Mouse (Mus musculus) CH12.LX (cell line): ENCODE measurements at regions not wholly inside any gene's neighbourhood (a gene's known extent, or its start where the extent isn't known, plus 50 kb on each side); places are given as distances from the start of the nearest gene placed in this dataset.

ENCODE experiments used
- DNase-seq: peaks from one replicate; pipeline ENCODE4 v3.0.0-alpha.2; 2013; ENCODE audit errors: extremely low read depth
- H3K27ac ChIP-seq: 2 replicates; pipeline ENCODE4 v1.5.1; 2012; ENCODE audit warnings: low read depth, mild to moderate bottlenecking, control low read depth, moderate library complexity; ENCODE audit not compliant: insufficient read depth
- H3K27me3 ChIP-seq: replicated peaks from 2 replicates; pipeline ENCODE3; 2012; ENCODE audit warnings: inconsistent platforms
- H3K36me3 ChIP-seq, 2 experiments: replicated peaks in 1 of 2; 2 replicates each; pipeline versions ENCODE3 to v1.6.1; 2012; ENCODE audit warnings: inconsistent platforms in 1 of 2, low read length in 1 of 2, mild to moderate bottlenecking in 1 of 2, mixed read lengths in 1 of 2, moderate library complexity in 1 of 2; ENCODE audit not compliant: control insufficient read depth in 1 of 2, insufficient read depth in 1 of 2
- H3K4me1 ChIP-seq, 2 experiments: 2 replicates each; pipeline ENCODE4 v1.6.1; 2012; ENCODE audit warnings: inconsistent platforms in 1 of 2, moderate library complexity in 1 of 2; ENCODE audit not compliant: insufficient read depth in 2 of 2, control insufficient read depth in 1 of 2
- H3K4me2 ChIP-seq: 2 replicates; pipeline ENCODE4 v1.6.1; 2012; ENCODE audit warnings: low read depth, mild to moderate bottlenecking, control low read depth; ENCODE audit not compliant: poor library complexity, insufficient read depth, severe bottlenecking
- H3K4me3 ChIP-seq, 3 experiments: fragments of 150-350 bp in 1 of 3; sonication (generic) in 1 of 3; replicated peaks in 1 of 3; 2 replicates each; pipeline versions ENCODE3 to v1.5.1; 2011 to 2012; ENCODE audit warnings: low read depth in 2 of 3, low read length in 2 of 3, mild to moderate bottlenecking in 2 of 3, moderate library complexity in 2 of 3, control low read depth in 1 of 3, improper control_type of control experiment in 1 of 3, inconsistent platforms in 1 of 3, mixed read lengths in 1 of 3; ENCODE audit not compliant: poor library complexity in 1 of 3
- H3K79me2 ChIP-seq: replicated peaks from 2 replicates; pipeline ENCODE4 v1.6.1; 2012; ENCODE audit warnings: mild to moderate bottlenecking, moderate library complexity; ENCODE audit not compliant: control insufficient read depth, poor library complexity, insufficient read depth, severe bottlenecking; ENCODE audit errors: extremely low read depth
- H3K9ac ChIP-seq: 2 replicates; pipeline ENCODE4 v1.6.1; 2012; ENCODE audit warnings: low read depth, mild to moderate bottlenecking, control low read depth, moderate library complexity; ENCODE audit not compliant: insufficient read depth
- H3K9me3 ChIP-seq: replicated peaks from 2 replicates; pipeline ENCODE3; 2012; ENCODE audit warnings: low read length, inconsistent platforms, mixed read lengths
- BHLHE40 ChIP-seq: IDR thresholded peaks from 2 replicates; pipeline ENCODE4 v1.6.1; 2011; ENCODE audit warnings: mild to moderate bottlenecking, low read depth, low read length, improper control_type of control experiment
- EP300 ChIP-seq: IDR thresholded peaks from 2 replicates; pipeline ENCODE4 v1.6.1; 2011; ENCODE audit warnings: low read length, improper control_type of control experiment
- GABPA ChIP-seq: IDR thresholded peaks from 2 replicates; pipeline ENCODE4 v1.6.1; 2012; ENCODE audit warnings: low read depth, low read length, improper control_type of control experiment, inconsistent platforms; ENCODE audit not compliant: insufficient replicate concordance
- IRF4 ChIP-seq: IDR thresholded peaks from 2 replicates; pipeline ENCODE4 v1.6.1; 2014; ENCODE audit warnings: low read depth, mild to moderate bottlenecking, inconsistent platforms, low read length, improper control_type of control experiment
- JUN ChIP-seq: IDR thresholded peaks from 2 replicates; pipeline ENCODE4 v1.6.1; 2011; ENCODE audit warnings: low read depth, mild to moderate bottlenecking, low read length, improper control_type of control experiment, moderate library complexity; ENCODE audit not compliant: insufficient read depth
- JUND ChIP-seq: conservative IDR thresholded peaks from 2 replicates; pipeline ENCODE4 v1.6.1; 2011; ENCODE audit warnings: low read depth, low read length, improper control_type of control experiment
- MAFK ChIP-seq: IDR thresholded peaks from 2 replicates; pipeline ENCODE4 v1.6.1; 2011; ENCODE audit warnings: low read length, improper control_type of control experiment; ENCODE audit not compliant: insufficient replicate concordance
- MAZ ChIP-seq: IDR thresholded peaks from 2 replicates; pipeline ENCODE4 v1.6.1; 2012; ENCODE audit warnings: low read depth, mild to moderate bottlenecking, inconsistent platforms, low read length, improper control_type of control experiment, moderate library complexity
- NELFE ChIP-seq: IDR thresholded peaks from 2 replicates; pipeline ENCODE4 v1.6.1; 2011; ENCODE audit warnings: low read depth, low read length, improper control_type of control experiment
- POLR2A ChIP-seq: IDR thresholded peaks from 2 replicates; pipeline ENCODE4 v1.6.1; 2011; ENCODE audit warnings: low read depth, mild to moderate bottlenecking, improper control_type of control experiment, low read length
- POLR2AphosphoS2 ChIP-seq: IDR thresholded peaks from 2 replicates; pipeline ENCODE4 v1.6.1; 2011; ENCODE audit warnings: low read depth, low read length, improper control_type of control experiment
- RCOR1 ChIP-seq: conservative IDR thresholded peaks from 2 replicates; pipeline ENCODE4 v1.6.1; 2012; ENCODE audit warnings: low read depth, mild to moderate bottlenecking, inconsistent platforms, low read length, improper control_type of control experiment
- TBP ChIP-seq: conservative IDR thresholded peaks from 2 replicates; pipeline ENCODE4 v1.6.1; 2011; ENCODE audit warnings: low read depth, low read length, improper control_type of control experiment
- TCF12 ChIP-seq: IDR thresholded peaks from 2 replicates; pipeline ENCODE4 v1.6.1; 2014; ENCODE audit warnings: low read depth, mild to moderate bottlenecking, inconsistent platforms, low read length, improper control_type of control experiment
- UBTF ChIP-seq: IDR thresholded peaks from 2 replicates; pipeline ENCODE4 v1.6.1; 2012; ENCODE audit warnings: low read depth, mild to moderate bottlenecking, inconsistent platforms, low read length, improper control_type of control experiment, moderate library complexity
- USF1 ChIP-seq: IDR thresholded peaks from 2 replicates; pipeline ENCODE4 v1.6.1; 2014; ENCODE audit warnings: low read depth, mild to moderate bottlenecking, inconsistent platforms, low read length, improper control_type of control experiment
- USF2 ChIP-seq: conservative IDR thresholded peaks from 2 replicates; pipeline ENCODE4 v1.6.1; 2011; ENCODE audit warnings: low read depth, low read length, improper control_type of control experiment
- ZC3H11A ChIP-seq: IDR thresholded peaks from 2 replicates; pipeline ENCODE4 v1.6.1; 2012; ENCODE audit warnings: low read depth, mild to moderate bottlenecking, inconsistent platforms, low read length, improper control_type of control experiment
- ZKSCAN1 ChIP-seq: IDR thresholded peaks from 2 replicates; pipeline ENCODE4 v1.6.1; 2012; ENCODE audit warnings: low read depth, inconsistent platforms, low read length, improper control_type of control experiment, borderline replicate concordance
- ZNF384 ChIP-seq: IDR thresholded peaks from 2 replicates; pipeline ENCODE4 v1.6.1; 2012; ENCODE audit warnings: low read depth, low read length, improper control_type of control experiment, inconsistent platforms
- dilution Hi-C: fragments of 300-500 bp; cut with MboI; formaldehyde crosslinking; loops from 2 replicates; pipeline ENCODE4 v1.14.3; 2020; ENCODE audit warnings: low sequenced_read_pairs; ENCODE audit not compliant: extremely low pct_unique_long_range_greater_than_20kb, extremely low pct_ligation_motif_present
- in situ Hi-C: fragments of 300-500 bp; cut with MboI; formaldehyde crosslinking; loops from 3 replicates; pipeline ENCODE4 v1.14.3; 2019; ENCODE audit warnings: low sequenced_read_pairs, low pct_ligation_motif_present, low pct_unique_long_range_greater_than_20kb, mixed read lengths

GRCm38 (mm10) chr3:70557821-70558220 is 550.4 kb downstream of the Otol1 start:
- Histone ChIP-seq H3K27ac (no peak overlapping the region), H3K4me3 (no peak overlapping the region), H3K4me1 (no peaks in the 10 kb centered on the region), H3K79me2 (no peaks in the 10 kb centered on the region), H3K4me2 (no peak overlapping the region), H3K36me3 (no peaks in the 10 kb centered on the region), H3K9me3 (no peaks in the 10 kb centered on the region), H3K27me3 (no peaks in the 10 kb centered on the region), H3K9ac (no peak overlapping the region)
- in situ Hi-C loops: no loop called here
- DNase-seq: no peak
- TF ChIP-seq MAFK: no peak
- no peak for TF ChIP-seq GABPA
- TF ChIP-seq TCF12: no peak
- no peak for TF ChIP-seq ZNF384
- no peak for TF ChIP-seq USF2
- TF ChIP-seq USF1: no peak
- no peak for TF ChIP-seq TBP
- no peak for TF ChIP-seq JUN
- no peak for TF ChIP-seq NELFE
- no peak for TF ChIP-seq POLR2AphosphoS2
- no peak for TF ChIP-seq RCOR1
- dilution Hi-C loops: no loop called here

DNA sequence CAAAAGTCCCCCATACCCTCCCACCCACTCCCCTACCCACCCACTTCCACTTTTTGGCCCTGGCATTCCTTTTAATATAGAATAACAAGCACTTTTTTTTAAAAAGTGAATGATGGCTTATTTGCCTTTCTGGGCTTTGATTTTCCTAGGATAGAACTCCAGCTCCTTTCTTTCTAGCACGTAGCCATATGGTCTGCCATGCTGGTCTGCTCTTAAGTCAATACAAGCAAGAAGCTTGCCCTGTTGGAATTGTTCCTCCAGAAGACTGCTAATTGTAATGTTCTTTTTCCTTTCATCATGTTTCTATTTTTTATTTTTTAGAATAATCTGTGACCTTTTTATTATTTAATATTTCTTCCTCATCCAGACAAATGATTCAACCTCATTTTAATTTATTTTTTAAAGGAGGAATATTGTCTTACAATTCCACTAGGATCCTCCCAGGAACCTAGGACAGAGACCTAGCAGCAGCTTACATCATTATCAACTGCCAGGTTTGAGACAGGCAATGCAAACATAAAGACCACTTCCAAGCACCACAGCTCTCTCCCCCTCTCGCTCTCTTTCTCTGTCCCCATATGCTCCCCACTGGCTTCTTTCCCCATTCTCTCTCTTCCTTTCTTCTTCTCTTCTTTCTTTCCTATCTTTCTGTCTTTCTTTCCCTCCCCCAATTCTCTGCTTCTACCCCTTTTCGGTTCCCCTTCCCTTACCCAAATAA is 558.9 kb downstream of the Otol1 start:
- H3K9me3 ChIP-seq: no peaks in the 10 kb centered on the region
- H3K79me2 ChIP-seq: no peaks in the 10 kb centered on the region
- no peaks in the 10 kb centered on the region for H3K4me1 ChIP-seq
- TF ChIP-seq IRF4 (no peak), ZKSCAN1 (no peak), RCOR1 (no peak), NELFE (no peak), JUND (no peak), MAZ (no peak), UBTF (no peak), BHLHE40 (no peak), POLR2A (no peak), EP300 (no peak), ZC3H11A (no peak)
- dilution Hi-C loops: no loop called here
- no peaks in the 10 kb centered on the region for H3K36me3 ChIP-seq
- no peak for DNase-seq
- H3K27me3 ChIP-seq: no peaks in the 10 kb centered on the region
- in situ Hi-C loops: no loop called here
- no peak overlapping the region for H3K9ac ChIP-seq
- H3K4me3 ChIP-seq: no peak overlapping the region
- H3K4me2 ChIP-seq: no peak overlapping the region
- no peak overlapping the region for H3K27ac ChIP-seq
